Mouse (Mus musculus) right cerebral cortex, adult 2 months (tissue): ENCODE results near the gene Igf2r.

Experiments
- DNase-seq, 2 experiments: peaks; one replicate each; pipeline ENCODE4 v3.0.0; 2021 to 2022; ENCODE audit warnings: low spot score in 2 of 2

The Igf2r gene

DNA sequence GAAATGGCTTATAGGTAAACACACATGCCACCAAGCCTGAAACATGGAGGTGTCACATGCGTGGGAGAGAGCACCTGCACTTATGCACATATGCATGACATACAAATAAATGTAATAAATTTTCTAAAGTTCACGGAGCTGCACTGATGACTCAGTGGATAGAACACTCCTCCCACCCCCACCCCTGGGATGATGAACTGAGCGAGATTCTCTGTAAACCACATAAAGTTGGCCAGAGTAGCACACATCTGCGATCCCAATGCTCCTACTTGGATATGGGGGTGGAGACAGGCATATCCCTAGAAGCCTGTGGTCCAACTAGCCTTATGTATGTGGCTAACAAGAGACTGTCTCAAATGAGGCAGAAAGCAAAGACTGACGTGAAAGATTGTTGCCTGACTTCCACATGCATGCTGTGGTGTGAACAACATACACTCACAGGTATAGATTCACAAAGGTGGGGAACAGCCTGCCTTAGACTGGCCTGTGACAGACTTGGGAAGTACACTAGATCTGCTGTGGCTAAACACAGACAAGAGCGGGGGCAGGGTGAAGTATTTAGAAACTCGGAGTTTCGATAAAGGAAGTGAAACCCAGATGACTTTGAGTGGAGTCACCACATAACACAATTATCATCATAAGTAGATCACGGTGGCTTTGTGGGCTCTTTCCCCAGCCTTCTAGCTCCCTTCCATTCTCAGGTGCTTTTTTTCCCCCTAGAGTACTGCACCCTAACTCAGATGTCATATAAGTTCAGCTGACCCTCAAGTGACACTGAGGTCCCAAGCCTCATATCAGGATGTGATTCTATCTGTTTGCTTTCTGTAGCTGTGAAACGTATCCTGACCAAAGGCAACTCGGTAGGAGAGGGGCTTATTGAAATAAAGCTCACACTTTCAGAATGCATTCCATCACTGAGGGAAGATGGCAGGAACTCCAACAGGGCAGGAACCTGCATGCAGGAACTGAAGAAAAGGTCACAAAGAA is 13.7 kb upstream of the Igf2r start:
- no peak for DNase-seq

DNA sequence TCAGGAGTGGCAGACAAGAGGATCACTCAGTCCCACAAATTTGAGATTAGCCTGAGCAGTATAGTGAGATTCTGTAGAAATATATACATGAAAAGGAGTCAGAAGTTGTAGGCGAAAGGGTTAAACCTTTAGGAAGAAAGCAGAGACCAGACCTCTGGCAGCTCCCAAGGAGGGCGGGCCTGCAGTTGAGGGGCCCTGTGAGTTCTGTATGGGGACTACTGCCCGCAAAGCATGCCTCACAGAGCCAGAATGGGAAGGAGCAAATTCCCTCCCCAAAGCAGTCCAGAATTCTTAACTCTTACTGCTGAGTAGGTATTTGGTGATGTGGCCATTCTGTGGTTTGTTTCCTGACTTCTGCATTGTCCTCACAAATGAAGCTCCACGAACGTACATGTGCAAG is 11.6 kb upstream of the Igf2r start:
- no peak for DNase-seq

DNA sequence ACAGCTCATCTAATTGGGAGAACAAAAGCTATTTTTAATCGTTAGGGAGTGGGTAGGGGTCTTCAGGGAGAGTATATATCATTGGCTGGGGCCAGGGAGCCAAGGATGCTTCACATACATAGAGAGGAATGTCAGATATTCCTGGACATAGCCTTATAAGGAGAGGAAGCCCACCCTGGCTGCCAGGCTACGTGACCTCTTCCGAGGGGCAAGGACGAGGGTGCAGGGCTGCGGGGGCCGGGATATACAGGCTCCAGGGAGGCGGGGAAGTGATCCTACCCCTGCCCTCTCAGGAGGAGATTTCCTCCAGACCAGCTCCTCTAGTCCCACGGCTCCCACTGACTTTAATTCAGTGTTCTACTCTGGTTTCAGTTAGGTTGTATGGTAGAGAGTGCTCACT is 10.7 kb upstream of the Igf2r start:
- DNase-seq, result no peak

DNA sequence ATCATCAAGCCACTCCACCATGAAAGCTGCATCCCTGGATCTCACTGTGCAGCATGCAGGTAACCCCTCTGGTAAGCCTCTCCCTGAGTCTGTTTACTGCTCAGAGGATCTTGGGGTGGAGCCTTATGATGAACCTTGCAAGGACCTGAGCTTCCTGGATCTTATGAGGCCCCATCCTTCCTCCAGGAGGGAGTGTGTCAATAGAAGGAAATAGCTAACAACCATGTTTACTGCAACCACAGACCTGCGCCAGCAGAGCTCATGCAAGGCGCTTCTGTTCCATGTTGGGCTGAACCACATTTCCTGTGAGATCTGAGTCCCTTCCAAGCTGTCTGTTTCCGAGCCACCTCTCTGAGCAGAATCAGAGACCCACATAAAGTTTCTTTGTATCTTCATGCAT is 10.0 kb upstream of the Igf2r start:
- DNase-seq, result no peak

DNA sequence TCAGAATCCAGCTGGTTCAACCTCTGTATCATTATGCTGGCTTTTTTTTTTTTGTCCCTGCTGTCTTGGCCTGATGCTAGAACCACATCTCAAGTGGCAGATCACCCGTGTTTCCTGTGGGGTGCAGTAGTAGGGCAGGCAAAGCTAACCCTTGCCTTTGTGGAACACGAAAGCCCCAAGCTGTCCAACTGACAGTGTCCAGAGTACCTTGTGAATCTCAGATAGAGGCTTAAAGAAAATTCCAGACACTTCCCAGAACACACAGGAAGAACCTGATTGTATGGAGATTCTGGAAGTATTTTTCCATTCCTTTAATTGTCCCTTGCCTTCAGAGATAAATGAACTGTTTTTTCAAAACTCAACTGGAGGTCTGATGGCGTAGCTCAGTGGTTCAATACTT is 4.5 kb upstream of the Igf2r start:
- DNase-seq, result no peak

DNA sequence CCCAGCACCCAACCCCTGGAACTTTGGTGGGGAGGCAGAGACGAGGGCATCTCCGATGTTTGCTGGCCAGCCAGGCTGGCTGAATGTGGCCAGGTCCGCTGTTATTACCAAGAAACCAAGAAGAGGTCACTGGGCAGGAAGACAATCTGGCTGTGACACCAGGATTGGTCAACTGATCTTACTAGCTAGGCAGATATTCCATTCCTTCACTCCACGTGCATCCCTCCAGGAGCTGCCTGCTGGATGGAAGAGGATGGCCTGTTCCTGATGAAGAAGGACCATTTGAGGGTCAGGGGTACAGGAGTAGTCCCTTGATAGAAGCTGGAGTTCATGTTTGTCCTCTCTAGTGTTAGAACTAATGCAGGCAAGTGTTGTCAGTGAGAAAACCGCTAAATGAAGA is 1.0 kb upstream of the Igf2r start:
- no peak for DNase-seq

DNA sequence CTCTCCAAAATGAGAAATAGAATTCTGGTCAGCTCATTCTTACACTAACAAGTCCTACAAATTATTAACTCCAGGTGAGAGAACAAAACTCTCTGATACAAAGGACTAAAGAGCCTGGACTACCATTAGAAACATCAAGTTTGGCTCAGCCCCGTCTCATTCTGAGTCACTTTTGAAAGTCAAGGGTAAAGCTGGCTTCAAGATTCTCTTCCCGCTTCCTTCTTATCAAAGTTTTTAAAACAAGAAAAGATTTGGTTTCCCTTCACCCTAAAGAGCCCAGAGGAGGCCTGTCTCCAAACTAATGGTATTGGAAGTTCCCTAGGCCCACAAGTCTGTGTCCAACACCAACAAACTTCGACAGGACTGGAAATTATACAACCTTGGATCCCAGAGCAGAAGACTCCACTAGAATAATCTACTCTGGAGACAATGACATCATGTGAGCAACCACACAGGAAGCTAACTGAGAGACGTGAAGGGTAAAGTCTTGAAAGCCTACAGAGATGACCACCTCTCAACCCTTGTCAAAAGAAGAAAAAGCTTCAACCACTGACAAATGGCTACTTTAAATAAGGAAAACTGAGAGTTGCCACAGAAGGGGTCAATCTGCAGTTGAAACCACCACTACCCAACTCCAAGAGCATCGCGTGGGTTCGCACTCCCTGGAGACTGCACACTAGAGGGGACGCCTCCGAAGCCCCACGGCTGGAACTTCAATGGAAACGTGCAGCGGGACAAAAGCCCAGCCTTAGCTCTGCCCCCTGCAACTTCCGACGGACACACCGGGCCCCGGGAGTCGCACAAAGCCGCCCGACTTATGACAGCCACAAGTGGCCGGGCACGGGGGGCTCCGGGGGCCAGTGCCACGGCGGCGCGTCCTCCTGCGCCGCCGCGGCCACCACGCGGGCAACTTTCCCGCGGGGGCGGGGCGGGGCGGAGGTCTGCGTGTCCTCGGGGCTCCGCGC is 767 bp downstream of the Igf2r start:
- DNase-seq, result no peak

DNA sequence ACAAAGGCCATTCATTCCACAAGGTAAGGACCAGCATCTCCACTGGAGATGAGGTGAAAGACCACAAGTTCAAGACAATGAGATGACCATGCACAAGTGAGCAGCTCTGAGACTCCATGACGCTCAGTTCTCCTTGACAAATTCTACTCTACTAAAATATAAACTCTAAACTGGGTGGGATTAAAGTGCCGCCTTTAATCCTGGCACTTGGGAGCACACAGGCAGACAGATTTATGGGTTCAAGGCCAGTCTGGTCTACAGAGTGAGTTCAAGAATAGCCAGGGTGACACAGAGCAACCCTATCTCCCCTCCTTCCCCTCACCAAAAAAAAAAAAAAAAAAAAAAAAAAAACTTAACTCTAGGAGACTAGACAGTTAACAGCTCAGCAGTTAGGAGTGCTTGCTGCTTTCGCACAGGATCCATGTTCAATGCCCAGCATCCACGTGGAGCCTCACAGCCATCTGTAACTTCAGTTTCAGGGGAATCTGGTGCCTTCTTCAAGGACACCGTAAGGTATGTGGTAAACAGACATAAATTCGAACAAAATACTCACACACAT is 2.1 kb downstream of the Igf2r start:
- no peak for DNase-seq

DNA sequence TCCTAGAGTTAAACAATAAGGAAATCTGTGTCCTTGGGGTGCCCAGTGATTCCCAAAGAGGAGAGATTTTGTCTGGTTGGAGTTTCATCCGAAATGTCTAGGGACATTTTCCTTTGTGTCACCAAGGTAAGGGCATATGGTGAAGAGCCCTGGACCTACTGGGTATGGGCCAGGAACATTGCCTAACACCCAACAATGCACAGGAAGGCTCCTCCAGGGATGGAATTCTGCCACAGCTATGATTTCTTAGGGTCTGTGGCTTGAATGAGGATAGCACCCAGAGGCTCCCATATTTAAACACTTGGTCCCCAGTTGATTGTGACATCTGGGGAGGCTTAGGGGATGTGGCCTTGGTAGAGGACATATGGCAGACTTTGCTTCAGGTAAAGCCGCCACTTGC is 6.1 kb downstream of the Igf2r start:
- no peak for DNase-seq

DNA sequence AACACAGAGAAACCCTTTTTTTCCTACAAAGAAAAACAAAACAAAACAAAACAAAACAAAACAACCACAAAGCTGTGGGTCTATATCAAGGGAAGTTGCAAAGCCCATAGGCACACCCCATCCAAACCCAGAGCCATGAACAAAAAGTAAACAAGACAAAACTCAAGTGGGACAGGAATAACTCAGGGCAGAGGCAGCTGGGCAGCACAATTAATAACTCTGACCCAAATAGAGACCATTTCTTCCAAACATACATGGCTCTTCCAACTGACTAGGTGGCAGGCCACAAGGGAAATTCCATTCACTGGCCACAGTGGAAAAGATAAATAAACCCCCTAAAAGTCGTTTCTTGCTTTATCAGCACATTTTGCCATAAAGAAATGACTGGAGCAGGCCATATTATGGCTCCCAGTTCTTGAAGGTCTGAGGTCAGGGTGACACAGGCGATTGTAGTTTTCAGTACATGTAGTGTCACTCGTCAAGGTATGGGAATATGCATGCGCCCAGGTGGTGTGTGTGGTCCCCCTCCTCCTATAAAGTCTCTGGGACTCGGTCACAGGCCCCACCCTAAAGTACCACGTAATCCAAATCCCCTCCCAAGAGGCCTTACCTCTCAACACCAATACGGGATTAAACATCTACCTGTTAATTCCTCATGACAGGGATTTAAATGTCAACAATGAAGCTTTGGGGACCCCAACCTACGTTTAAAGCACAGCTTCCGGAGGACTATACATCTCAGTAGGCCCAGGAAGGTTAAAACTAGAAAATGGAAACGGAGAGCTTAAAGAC is 8.9 kb downstream of the Igf2r start:
- DNase-seq, result no peak

DNA sequence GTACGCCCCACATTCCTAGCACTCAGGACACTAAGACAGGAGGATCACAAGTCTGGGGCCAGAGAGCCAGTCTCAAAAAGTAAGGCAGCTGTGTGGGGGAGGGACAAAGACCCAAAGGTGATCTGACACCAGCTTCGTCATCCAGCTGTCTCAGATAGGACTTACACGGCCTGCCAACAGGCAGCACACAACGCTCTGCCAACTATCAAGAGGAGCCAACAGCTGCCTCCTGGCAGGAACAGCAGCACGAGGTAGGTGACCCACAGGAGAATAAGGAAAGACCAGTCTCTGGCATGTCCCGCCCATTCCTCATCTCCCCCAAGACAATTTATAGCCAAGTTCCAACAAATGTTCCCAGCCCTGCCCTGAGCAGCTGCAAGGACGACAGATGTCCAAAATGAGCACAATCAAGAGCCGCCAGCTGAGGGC is 9.8 kb downstream of the Igf2r start:
- no peak for DNase-seq

DNA sequence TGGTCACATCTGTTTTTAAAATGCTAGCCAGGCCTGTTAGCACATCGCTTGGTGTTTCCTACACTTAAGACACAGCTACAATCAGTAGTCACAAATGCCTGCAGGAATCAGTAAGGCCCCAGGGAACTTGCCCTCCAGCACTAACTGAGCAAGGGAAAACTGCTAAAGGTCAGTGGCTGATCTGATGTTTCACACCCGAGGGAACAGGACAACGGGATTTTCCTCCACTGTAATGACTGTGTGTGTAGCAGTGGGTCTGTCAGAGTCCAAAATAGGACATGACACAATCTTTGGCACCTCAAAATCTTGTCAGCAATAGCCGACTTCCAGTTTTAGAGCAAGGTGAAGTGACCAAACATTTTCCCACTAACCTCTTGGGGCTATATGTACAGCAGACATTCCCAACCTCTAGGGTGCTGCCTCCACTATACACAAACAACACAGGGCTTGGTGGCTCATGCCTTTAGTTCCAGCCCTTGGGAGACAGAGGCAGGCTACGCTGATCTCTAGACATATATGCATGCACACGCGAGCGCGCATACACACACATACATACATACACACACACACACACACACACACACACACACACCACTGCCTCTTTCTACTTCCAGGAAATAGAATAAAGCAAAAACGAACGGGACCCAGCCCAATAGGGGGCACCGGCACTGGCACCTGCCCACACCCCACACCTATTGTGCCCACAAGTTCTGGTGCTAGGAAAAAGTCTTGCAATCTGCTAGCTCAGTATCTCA is 10.6 kb downstream of the Igf2r start:
- DNase-seq, result no peak

DNA sequence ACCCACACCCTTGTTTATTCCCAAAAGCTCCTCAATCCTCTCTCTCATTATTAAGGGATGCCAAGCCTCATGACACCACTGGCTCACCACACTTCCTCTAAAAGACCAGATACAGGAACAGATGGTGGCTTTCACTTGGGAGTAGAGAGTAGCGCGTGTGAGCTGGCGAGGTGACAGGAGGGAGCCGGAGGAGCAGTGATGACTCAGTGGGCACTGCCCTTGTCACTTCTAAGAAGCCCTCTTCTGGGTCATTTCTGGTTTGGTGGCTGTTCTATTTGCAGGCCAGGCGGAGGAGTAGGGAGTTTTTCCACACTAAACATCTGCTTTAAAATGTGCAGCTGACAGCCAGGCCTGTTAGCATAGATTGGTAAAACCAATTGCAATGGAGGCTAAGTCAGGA is 11.5 kb downstream of the Igf2r start:
- DNase-seq, result peak; percentile 51 to 56

DNA sequence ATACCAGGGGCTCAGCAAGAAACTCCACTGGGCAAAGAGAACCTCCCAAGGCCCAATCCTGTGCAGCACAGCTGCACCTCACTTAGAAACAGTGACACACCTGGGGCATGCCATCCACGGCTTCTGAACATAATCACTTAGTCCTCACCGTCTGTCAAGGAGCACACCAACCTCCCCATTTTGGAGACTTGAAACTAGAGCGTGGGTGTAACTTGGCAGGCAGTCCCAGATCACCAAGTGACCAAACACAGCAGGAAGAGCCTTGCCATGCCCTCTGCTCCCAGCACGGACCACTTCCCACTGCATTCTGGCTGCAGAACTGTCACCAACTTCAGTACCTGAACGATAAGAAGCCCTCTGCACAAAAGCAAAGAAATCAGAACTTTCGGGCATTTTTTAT is 12.3 kb downstream of the Igf2r start:
- DNase-seq, result no peak

DNA sequence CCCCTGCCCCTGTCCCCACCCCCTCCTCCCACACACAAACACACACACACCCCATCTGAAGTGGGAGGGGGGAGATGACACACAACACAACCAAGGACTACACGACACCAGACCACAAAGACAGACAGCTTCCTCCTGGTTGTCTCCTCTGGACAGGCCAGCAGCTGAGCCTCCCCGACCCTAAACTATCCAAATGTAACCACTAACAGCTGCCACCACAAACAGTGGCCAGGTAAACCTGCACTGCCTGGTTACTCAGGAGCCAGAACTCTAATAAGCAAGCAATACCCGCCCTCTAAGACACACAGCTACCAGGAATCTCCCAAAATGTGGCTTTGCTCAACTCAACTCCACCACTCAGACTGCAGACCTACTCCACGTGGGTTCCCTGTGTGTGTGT is 13.5 kb downstream of the Igf2r start:
- DNase-seq, result no peak

DNA sequence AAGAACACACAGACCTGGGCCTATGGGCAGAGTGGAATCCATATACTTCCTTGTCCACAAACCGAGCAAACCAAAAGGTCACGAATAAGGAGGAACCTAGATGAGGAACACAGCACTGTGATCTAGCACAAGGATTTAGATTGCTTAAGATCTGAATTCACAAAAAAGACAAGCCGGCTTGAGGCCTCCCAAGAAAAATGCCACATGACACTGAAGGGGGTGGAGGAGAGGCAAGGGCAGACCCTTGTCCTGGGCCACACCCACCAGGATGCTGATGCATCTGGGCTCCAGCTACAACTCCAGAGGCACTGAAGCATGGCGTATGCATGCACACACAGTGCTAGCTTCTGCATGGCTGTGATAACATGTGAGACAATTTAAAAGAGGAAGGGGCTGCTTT is 14.3 kb downstream of the Igf2r start:
- DNase-seq, result no peak

DNA sequence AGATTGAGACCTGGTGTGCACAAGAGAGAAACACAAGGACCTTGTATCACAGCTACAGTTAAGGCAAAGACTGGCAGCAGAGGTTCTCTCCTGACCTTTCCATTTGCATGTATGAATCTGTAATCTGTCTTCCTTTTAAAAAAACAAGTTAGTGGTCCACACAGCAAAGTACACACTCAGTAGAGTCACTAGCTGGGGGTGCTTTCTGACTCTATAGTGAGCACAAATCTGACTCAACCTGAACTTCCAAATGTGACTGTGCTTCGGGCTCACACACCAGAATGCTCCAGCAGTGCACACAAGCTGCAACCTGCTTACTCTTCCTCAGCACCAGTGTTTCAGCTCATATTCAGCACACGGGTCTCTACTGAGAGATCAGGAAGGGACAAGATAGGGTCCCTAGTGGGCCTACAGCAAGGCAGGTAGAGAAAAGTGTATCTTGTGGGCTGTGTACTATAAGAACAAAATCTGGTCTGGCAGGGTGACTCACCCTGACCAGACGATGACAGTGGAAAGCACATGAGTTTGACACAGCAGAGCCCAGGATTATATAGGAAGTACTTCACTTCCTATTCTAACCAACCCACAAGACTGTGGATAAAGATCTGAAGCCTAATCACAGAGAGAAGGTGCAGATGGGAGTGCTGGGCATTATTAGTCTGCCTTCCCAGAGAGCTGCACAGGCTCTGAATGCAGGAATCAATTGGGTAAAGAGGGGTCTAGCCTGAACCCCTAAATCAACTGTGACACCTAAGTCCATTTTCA is 15.0 kb downstream of the Igf2r start:
- no peak for DNase-seq

DNA sequence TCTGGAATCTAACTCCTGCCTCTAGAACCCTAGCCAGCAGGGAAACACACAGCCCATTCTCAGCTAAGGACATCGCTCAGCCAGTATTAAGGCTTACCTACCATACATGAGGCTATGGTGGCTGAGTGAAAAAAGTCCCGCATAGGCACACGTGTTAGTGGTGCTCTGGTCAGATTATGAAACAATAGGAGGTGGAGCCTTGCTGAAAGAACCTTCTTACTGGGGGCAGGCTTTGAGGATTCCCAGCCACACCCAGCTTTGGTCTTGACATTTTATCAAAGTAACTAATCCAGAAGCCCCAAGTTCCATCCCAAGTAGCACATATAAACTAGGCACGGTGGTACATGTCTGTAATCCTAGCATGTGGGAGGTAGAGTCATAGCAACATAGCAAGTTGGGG is 16.4 kb downstream of the Igf2r start:
- DNase-seq, result no peak

DNA sequence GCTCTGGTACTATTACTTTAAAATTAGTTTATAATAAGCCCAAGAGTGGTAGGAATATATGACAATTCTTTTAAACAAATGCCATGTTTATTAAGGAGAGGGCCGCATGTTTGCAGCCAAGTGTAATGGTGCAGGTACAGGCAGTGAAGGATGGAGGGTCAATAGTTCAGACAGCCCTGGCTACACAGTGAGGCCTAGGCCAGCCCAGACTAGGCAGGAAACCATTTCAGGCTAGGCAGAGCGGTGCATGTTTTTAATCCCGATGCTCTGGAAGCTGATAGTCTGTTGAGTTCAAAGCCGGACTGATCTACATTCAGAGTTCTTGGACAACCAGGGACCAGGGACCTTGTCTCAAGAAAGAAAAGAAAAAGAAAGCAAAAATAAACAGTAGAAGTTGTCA is 17.8 kb downstream of the Igf2r start:
- DNase-seq, result no peak

DNA sequence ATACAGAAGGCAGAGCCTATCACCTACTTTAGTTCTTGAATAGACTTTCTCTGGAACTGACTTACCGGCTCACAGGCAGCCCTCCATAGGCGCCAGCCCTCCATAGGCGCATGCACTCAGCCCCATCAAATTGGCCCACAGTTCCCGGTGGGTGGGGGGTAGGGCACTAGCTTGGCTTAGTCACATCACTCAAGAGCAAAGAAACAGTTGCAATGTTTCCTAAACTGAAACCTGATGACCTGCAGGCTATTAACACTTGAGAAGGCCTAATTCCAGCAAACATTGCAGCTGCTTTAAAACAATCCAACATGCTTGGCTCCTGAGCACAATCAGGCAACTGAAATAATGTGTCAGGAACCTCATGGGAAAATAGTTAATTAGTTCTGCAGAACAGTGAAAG is 18.2 kb downstream of the Igf2r start:
- no peak for DNase-seq
